Mouse (Mus musculus) heart, adult 10 weeks (tissue): ENCODE data around the gene Scrn1. TPM values are rescaled to one million over a fixed set of nuclear protein-coding genes. Genes with fewer than 3 reads are reported as not detected.

ENCODE experiments used
- polyA plus RNA-seq: library from polyadenylated mRNA; stranded (reverse); fragments of 350-450 nt; fragmentation: Illumina TruSeq; extraction: RNeasy Lipid Tissue Mini Kit (QIAGEN cat#74804); gene quantifications from one replicate; pipeline ENCODE4 v1.2.3, GENCODE M21; 2014; ENCODE audit warnings: low read depth, low replicate concordance

Gene Scrn1
- 13.4 TPM for polyA plus RNA-seq

DNA sequence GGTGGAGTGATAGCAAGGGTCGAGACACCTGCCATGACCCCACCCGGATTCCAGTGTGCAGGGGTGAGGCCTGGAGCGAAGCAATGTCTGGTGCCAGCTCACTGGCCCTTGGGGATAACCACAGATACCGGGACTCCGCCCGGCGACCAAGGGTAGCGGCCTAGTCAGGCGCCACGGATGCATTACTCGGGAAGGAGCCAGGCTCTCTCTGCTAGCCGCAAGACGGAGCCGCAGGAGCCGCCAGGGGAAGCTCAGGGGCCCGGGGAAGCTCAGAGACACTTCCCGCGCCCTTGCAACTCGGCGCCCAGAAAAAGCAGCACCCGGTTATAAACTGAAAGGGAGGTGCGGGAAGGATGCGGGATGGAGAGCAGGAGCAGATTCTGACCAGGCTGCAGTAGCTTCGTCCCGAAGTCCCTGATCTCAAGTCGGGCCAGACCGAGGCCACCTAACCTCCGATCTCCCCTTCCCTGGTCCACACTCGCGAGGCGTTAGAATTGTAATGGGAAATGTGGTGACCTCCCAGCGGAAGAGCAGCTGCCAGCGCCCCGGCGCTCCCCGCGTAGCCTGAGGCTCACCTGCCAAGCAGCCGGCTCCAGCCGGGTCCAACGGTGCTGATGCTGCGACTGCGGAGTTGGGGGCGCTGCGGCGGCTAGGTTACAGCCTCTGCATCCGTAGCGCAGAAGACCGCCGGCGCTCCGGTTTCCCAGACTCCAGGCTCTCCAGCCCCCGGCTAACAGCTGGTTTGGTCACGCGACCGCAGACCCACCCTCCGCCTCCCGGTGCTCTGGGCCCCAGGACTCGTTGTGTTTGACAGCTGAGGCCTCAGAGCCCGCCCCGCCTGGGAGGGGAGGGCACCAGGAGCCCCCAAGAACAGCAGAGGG is at the start of gene Scrn1:
Gene Scrn1 (minus strand): TSS at position 825 of the 881 bp plus-strand sequence.

GRCm38 (mm10) chr6:54597208-54597607 is 30.9 kb upstream of the Scrn1 start, which contains the start of gene Fkbp14:
TSS of gene Fkbp14 (minus strand) at chr6:54597308.

GRCm38 (mm10) chr6:54594469-54595329 is 28.4 kb upstream of the Scrn1 start, which contains the start of gene Plekha8:
TSS of gene Plekha8 (plus strand) at chr6:54595111.

Other genes starting within 250 kb of the Scrn1 start
- 2.7 TPM for gene Prr15, start 240.7 kb downstream of the Scrn1 start, polyA plus RNA-seq
- 23.8 TPM for gene Wipf3, start 136.9 kb downstream of the Scrn1 start, polyA plus RNA-seq
- 7.0 TPM for gene Plekha8, start 28.6 kb upstream of the Scrn1 start, polyA plus RNA-seq
- gene Fkbp14, start 30.8 kb upstream of the Scrn1 start, polyA plus RNA-seq, result 10.1 TPM
- 13.0 TPM for gene Mturn, start 115.1 kb upstream of the Scrn1 start, polyA plus RNA-seq